Mouse (Mus musculus) kidney, postnatal 4 days (tissue): ENCODE results near the gene Khsrp.

Experiments
- DNase-seq, 2 experiments: peaks; one replicate each; pipeline ENCODE4 v3.0.0; 2021; ENCODE audit warnings: mixed read lengths in 2 of 2

Gene Khsrp

GRCm38 (mm10) chr17:56985656-56986055 is 45.7 kb downstream of the Khsrp start:
- DNase-seq: no peak

- no peak for DNase-seq
These were observed 46.4 kb downstream of the Khsrp start for GRCm38 (mm10) chr17:56984886-56985285.

- no peak for DNase-seq
These were observed 49.3 kb downstream of the Khsrp start, which contains the start of gene Acer1 for GRCm38 (mm10) chr17:56982013-56982412. Gene Acer1 (minus strand): TSS chr17:56982126.

GRCm38 (mm10) chr17:56981049-56981448 is 50.3 kb downstream of the Khsrp start:
- DNase-seq: no peak

GRCm38 (mm10) chr17:56979524-56979923 is 51.8 kb downstream of the Khsrp start:
- no peak for DNase-seq

- DNase-seq: no peak
These were observed 54.6 kb downstream of the Khsrp start for GRCm38 (mm10) chr17:56976531-56977390.

GRCm38 (mm10) chr17:56975391-56975790 is 55.9 kb downstream of the Khsrp start:
- no peak for DNase-seq

- no peak for DNase-seq
These were observed 56.5 kb downstream of the Khsrp start for GRCm38 (mm10) chr17:56974708-56975240.

- DNase-seq: no peak
These were observed 57.2 kb downstream of the Khsrp start for GRCm38 (mm10) chr17:56973956-56974707.
